Mouse (Mus musculus): Measurements from ENCODE around the gene Map3k14.
"Not testable (repeated sequence)": the region's sequence is repeated elsewhere in the genome, so short reads cannot be mapped to it uniquely, and the experiment has no call there.

The Map3k14 gene

GRCm38 (mm10) chr11:103267346-103268219 lies at the start of gene Map3k14:
Gene Map3k14, minus strand, starts transcription at chr11:103267472.
- DNase-seq (ENCODE audit: low spot score): peak; percentile 100

- no peak for DNase-seq (ENCODE audit: low spot score)
Observed at GRCm38 (mm10) chr11:103315379-103315778, 48.1 kb upstream of the Map3k14 start.

DNA sequence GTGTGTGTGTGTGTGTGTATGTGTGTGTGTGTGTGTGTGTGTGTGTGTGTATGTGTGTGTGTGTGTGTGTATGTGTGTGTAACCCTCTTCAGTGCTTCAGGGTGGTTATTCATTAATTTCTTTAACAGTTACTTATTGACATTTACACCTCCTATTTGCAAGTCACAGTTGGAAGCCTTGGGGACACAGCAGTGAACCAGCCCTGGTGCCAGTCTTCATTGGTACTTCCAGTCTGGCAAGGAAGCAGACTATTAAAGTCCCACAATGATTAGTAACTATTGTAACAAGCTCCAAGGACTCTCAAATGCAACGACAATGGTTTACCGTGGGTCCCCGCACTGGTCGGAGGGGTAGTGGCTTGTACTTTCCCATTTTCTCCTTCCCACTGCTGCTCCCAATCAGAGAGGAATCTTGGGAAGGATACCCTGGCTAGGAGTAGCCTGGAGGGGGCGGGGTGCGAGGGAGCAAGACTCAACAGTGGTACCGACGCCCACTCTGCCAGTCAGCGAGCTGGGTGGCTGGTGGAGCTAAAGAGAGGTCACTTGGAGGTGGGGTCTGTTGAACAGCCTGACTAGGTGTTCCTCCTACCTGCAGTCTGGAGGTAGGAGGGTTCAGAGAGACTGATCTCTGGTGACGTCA lies 47.6 kb upstream of the Map3k14 start:
- no peak for DNase-seq (ENCODE audit: low spot score)

- DNase-seq (ENCODE audit: low spot score): no peak
Observed at GRCm38 (mm10) chr11:103313542-103313941, 46.3 kb upstream of the Map3k14 start.

GRCm38 (mm10) chr11:103312655-103313255 lies 45.5 kb upstream of the Map3k14 start:
- no peak for DNase-seq (ENCODE audit: low spot score)

DNA sequence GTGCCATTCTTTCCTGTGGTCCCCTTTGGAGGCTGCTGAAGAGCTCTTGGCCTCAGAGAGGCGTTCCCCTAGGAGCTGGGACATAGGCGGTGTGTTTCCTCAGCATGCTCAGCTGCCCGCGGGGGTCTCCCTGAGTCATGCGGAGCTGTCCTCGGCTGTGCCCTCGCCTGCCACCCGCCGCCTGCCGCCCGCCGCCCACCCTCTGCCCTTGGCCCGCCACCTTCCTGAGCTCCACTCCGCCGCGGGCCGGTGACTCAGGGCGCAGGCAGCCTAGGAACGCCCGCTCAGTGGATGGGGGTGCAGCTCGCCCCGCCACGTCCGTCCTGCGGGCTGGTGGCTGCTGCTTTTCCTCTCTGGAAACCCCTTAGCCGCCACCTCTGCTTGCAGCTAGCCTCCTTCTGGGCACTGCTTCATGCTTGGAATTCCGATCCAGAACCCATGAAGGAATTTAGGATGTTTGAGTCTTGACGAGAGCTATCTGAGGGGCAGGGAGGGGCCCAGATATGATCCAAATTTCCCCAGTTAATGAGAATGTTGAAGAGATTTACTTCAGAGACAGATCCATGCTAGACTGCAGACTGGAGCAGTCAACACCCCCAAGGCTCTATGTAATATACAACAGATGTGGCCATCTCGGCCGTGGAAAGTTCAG lies 44.8 kb upstream of the Map3k14 start:
- peak; percentile 57 for DNase-seq (ENCODE audit: low spot score)

- no peak for DNase-seq (ENCODE audit: low spot score)
Observed at GRCm38 (mm10) chr11:103309956-103310574, 42.8 kb upstream of the Map3k14 start.

DNA sequence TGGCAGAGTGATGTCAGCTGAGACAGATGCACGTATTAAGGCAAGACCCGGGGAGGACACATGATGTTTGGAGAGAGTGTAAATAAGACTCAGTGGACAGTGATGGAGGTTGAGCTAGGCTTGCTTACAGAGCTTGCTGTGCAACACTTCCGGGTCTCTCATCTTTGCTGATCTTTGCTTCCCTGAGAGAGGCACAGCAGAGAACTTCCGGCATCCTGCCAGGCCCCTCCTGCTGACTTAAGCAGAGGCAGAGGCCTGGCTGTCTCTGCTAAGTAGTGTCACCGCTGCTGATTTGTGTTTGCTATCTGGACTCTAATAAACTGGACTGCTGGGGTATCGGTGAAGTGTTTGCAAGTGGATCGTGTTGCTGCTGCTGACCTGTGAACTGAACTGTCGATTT lies 40.6 kb upstream of the Map3k14 start:
- peak; percentile 31 for DNase-seq (ENCODE audit: low spot score)

DNA sequence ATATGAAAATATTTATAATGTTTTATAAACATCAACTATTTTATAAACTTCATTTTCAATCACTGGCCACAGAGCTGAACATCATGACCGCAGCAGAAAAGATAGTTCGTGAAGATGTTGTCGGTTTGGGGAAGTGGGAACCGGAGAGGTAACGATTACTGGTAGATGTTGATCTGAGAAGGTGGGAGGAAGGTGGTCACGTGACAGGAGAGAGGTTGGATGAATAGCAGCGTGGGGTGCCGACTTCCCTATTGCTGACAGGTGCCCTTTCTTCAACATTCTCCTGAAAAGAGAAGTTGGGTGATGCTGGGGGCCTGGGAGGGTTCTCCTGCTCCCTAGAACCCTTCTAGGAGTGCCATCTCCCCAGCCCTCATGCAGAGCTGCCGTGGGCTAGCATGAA lies 37.3 kb upstream of the Map3k14 start:
- no peak for DNase-seq (ENCODE audit: low spot score)

DNA sequence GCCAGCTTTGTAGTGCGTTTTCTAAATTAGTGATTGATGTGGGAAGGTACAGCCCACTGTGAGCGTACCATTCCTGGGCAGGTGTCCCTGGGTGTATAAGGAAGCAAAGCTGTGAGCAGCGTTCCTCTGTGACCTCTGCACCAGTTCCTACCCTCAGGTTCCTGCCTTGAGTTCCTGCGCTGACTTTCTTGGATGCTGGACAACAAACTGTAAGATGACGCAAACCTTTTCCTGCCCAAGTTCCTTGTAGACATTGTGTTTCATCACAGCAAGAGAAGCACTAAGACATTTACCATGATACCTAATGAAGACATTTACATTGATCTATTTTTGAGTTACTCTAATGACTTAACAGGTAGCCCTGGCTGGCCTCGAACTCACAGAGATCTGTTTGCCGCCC lies 27.5 kb upstream of the Map3k14 start:
- DNase-seq (ENCODE audit: low spot score): no peak

GRCm38 (mm10) chr11:103294066-103294465 lies 26.8 kb upstream of the Map3k14 start:
- DNase-seq (ENCODE audit: low spot score): no peak

DNA sequence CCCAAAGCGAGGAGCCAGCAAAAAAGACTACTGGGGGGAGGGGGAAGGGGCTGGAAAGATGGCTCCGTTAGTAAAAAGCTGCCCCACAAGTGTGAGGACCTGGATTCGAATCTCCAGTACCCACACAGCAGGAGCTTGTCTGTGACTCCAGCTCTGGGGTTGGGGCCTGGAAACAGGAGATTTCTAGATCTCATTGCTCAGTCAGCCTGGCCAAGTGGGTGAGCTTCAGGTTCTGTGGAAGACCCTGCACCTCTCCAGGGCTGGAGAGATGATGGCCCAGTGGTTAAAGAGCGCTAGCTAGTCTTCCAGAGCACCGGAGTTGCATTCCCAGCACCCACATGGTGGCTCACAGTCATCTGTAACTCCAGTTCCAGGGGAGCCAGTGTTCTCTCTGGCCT lies 25.6 kb upstream of the Map3k14 start:
- no peak for DNase-seq (ENCODE audit: low spot score)

- DNase-seq (ENCODE audit: low spot score): peak; percentile 13
Observed at GRCm38 (mm10) chr11:103292152-103292889, 25.0 kb upstream of the Map3k14 start.

GRCm38 (mm10) chr11:103290841-103291240 lies 23.6 kb upstream of the Map3k14 start:
- not testable (repeated sequence) for DNase-seq (ENCODE audit: low spot score)

DNA sequence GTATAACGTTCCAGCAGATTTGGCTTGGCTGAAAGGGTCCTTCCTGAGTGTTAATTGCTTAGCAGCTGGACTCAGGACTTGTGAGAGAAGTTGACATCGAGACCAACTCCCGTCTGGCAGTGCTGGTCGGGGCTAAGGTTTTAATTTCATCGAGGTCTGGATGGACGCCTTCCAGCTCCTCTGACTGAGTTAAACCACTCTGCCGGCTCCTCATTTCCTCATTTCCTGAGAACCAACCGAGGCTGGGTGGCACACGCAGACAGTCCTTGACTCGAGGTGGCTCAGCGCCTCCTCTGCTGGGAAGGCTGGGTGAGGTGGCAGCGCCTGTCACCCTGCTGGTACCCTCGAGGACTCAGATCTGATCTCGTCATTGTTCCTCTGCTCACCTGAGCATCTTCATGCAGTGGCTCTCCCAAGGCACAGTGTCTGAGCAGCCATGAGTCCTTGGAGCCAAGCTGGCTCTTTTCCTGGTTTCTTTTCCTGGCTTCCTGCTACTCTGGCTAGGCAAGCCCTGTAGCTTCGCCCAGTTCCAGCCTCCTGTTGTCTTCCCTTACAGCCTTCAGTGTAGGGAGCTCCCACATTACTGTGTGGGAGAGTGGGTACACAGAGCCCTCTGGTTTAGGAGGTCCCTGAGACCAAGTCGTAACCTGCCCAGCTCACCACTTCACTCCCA lies 21.2 kb upstream of the Map3k14 start:
- DNase-seq (ENCODE audit: low spot score): no peak

- no peak for DNase-seq (ENCODE audit: low spot score)
Observed at GRCm38 (mm10) chr11:103286910-103287309, 19.6 kb upstream of the Map3k14 start.

- no peak for DNase-seq (ENCODE audit: low spot score)
Observed at GRCm38 (mm10) chr11:103285951-103286350, 18.7 kb upstream of the Map3k14 start.

DNA sequence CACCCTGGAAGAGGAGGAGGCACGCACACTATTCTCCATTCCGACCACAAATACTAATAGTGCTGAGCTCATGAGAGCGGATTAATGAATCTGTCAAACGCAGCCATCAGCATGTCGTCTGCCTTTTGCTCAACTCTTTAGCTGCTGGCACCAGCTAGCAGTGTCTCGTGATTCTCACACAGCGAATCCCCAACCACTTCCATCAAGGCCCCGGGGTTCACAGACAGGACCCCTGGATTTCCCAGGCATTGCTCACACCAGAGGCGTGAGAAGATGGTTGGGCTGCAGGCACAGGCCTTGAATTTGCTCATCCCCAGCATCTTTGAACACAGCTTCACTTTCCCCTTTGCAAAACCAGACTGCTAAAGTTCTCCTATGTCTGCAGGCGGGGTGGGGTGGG lies 18.0 kb upstream of the Map3k14 start:
- no peak for DNase-seq (ENCODE audit: low spot score)

DNA sequence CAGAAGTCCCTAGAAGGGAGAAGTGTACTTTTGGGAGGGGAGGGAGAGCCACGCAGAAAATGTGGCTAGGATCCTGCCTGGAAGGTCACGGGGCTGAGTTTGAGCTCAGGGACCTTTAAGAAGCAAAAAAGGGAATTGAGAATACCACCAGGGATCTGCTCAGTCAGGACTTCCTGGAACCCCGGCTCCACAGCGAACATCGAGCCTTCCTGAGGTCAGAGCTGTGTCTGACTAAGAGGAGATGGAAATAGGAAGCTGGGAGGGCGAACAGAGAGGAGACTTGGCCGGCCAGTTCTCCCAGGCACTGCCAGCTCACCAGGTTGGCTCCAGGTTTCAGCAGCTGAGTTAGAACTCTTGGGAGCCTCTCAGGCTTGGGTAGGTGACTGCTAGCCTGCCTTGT lies 14.5 kb upstream of the Map3k14 start:
- no peak for DNase-seq (ENCODE audit: low spot score)

- no peak for DNase-seq (ENCODE audit: low spot score)
Observed at GRCm38 (mm10) chr11:103276450-103276849, 9.2 kb upstream of the Map3k14 start.

- no peak for DNase-seq (ENCODE audit: low spot score)
Observed at GRCm38 (mm10) chr11:103272888-103273287, 5.6 kb upstream of the Map3k14 start.
